Mouse (Mus musculus) lung, adult 2 months (tissue): ENCODE measurements around the gene Ska3. TPM values are rescaled to one million over a fixed set of nuclear protein-coding genes. Genes with fewer than 3 reads are reported as not detected.
A peak's percentile ranks its signal among the peaks of the same experiment; 100 is the strongest.
"Not testable (repeated sequence)": the region's sequence is repeated elsewhere in the genome, so short reads cannot be mapped to it uniquely, and the experiment has no call there.

Source experiments
- DNase-seq: peaks from one replicate; pipeline ENCODE4 v3.0.0; 2022
- H3K4me1 ChIP-seq: fragments of 200-500 bp; 2 replicates; pipeline ENCODE4 v1.6.1; 2011; ENCODE audit warnings: low read length; ENCODE audit not compliant: control insufficient read depth, insufficient read depth
- H3K4me3 ChIP-seq: fragments of 200-500 bp; replicated peaks from 2 replicates; pipeline ENCODE3; 2011; ENCODE audit warnings: low read depth, mild to moderate bottlenecking, control low read depth, low read length; ENCODE audit errors: extremely low read depth
- CTCF ChIP-seq: fragments of 200-500 bp; IDR thresholded peaks from 2 replicates; pipeline ENCODE4 v1.5.1; 2011; ENCODE audit warnings: mild to moderate bottlenecking, low read length, control low read depth; ENCODE audit not compliant: insufficient read depth
- POLR2A ChIP-seq: fragments of 200-500 bp; IDR thresholded peaks from 2 replicates; pipeline ENCODE4 v1.6.1; 2011; ENCODE audit warnings: low read depth, mild to moderate bottlenecking, control low read depth, low read length, borderline replicate concordance; ENCODE audit errors: extremely low read depth
- WGBS: fragments of 180-500 bp; shearing (Covaris S2); methylation state at CpG from one replicate; pipeline ENCODE4 v1.1.7; 2018; 5-methylcytosine and 5-hydroxymethylcytosine counted together
- polyA plus RNA-seq: library from polyadenylated mRNA; depleted of rRNA; stranded (reverse); fragments of >200 nt; gene quantifications from 2 replicates; pipeline ENCODE4 v1.2.3, GENCODE M21; 2012

Gene Ska3
- polyA plus RNA-seq, 1 experiment: 0.27 TPM

DNA sequence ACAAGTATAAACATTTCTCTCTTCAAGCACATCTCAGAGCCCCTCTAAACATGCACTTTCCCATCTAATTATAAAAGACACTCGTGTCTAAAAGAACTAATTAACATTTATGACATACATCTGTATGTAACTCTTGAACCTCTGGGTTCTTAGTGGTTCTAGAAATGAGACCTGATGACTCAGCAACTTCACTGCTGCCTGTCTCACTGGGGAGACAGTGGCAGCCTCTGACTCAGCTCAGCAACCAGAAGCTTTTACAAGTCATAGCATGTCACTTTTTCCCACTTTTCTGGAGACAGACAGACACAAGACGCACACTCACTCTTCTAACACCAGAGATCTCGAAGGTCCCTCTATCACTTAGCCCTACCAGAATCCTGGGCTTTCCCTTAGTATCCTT, 24.3 kb upstream of the Ska3 start:
- DNase-seq: no peak
- no peak for TF ChIP-seq POLR2A
- no peak for TF ChIP-seq CTCF
- 92% methylated on average over 3 of the region's 3 CpGs for WGBS
- no peak overlapping the region for H3K4me3 ChIP-seq
- no peaks in the 10 kb centered on the region for H3K4me1 ChIP-seq

DNA sequence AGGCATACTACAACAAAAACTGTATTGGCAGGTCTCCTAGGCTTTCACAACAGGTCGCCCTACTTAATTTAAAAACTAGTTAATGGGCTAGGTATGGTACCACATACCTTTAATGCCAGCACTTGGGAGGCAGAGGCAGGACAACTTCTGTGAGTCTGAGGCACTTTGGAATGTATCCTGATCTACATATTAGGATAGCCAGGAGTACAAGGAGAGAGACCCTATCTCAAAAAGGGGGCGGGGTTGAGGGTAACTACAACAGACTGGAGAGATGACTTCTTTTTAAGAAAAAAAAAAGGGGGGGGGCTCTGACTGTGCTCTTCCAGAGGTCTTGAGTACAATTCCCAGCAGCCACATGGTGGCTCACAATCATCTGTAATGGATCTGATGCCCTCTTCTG, 22.7 kb upstream of the Ska3 start:
- no peaks in the 10 kb centered on the region for H3K4me1 ChIP-seq
- 96% methylated on average over 2 of the region's 2 CpGs for WGBS
- no peak for TF ChIP-seq POLR2A
- no peak for TF ChIP-seq CTCF
- no peak overlapping the region for H3K4me3 ChIP-seq
- DNase-seq: no peak

DNA sequence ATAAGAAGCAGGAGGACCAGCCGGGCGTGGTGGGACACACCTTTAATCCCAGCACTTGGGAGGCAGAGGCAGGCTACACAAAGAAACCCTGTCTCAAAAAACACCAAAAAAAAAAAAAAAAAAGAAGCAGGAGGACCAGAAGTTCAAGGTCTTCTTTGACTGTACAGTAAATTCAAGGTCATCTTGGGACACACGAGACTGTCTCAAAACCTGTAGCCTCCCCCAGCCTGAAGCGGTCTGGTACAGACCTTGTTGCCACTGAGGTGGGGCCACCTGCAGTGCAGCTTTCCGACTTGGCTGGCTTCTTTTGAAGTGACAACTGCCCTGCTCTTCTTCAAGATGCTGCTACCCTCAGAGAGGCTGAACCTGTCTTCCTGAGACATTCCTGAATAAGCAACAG, 22.1 kb upstream of the Ska3 start:
- H3K4me1 ChIP-seq, H3K4me3 ChIP-seq, DNase-seq: not testable (repeated sequence)
- 87% methylated on average over 5 of the region's 5 CpGs for whole genome bisulfite sequencing

DNA sequence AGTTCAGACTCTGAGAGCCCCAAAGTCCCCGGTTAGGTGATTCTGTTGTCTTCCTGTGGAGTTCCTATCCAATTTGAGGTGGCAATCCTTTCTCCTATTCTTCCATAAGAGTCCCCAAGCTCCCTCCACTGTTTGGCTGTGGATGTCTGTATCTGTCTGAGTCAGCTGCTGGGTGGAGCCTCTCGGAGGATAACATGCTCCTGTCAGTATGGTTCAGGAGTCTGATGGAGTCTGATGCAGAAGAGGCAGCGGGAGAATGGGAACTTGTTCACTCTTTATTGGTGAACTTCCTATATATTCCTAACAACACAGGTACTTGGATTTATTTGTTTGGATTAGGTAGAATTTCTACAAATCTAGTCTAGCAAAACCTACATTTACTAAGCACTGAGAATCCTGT, 18.6 kb upstream of the Ska3 start:
- WGBS: 90% methylated on average over 3 of the region's 3 CpGs
- DNase-seq: no peak
- no peaks in the 10 kb centered on the region for H3K4me1 ChIP-seq
- no peak overlapping the region for H3K4me3 ChIP-seq
- TF ChIP-seq CTCF (no peak), POLR2A (no peak)

DNA sequence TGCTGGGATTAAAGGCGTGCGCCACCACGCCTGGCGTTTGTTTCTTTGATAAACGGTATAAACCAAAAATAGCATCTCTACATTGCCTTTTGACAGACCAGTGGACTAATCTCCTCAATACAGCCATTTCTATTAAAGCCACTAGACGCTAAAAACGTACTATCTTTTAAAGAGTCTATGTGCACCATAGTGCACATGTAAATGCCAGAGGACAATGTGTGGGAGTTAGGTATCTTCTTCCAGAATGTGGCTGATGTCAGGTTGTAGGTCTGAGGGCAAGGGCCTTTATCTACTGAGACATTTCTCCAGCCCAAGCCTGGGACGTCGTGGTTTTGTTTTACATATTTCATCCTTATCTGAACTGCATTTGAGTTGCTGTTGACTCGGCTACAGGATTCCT, 9.2 kb upstream of the Ska3 start:
- 81% methylated on average over 10 of the region's 10 CpGs for WGBS

DNA sequence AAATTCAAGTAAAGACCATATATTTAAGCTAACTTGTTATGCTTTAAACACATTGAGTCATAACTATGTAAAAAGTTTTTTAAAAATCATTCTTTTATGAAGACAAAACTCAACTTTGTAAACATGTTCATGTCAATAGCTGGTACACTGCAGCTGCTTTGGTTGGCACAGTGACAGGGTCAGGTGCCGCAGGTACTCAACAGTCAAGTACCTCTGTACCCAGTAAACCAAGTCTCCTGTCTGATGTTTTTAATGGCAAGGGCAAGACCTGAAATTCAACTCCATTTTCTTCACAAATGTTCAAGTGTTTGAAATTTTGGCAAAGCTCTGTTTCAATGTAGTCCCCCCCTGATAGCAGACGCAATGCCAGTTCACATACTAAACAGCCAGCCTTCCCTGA, 7.5 kb upstream of the Ska3 start:
- TF ChIP-seq POLR2A: no peak
- no peak for TF ChIP-seq CTCF
- 0 out of 2 replicates have a peak, but pooled peaks cover 2% of the 10 kb centered on the region for H3K4me1 ChIP-seq
- peak; percentile 33 for DNase-seq
- no peak overlapping the region for H3K4me3 ChIP-seq
- WGBS: 74% methylated on average over 2 of the region's 2 CpGs

More for the DNA sequence above, 9.2 kb upstream of the Ska3 start:
- no peak for DNase-seq
- H3K4me3 ChIP-seq: no peak overlapping the region
- no peak for TF ChIP-seq CTCF
- 0 out of 2 replicates have a peak, but pooled peaks cover 2% of the 10 kb centered on the region for H3K4me1 ChIP-seq

DNA sequence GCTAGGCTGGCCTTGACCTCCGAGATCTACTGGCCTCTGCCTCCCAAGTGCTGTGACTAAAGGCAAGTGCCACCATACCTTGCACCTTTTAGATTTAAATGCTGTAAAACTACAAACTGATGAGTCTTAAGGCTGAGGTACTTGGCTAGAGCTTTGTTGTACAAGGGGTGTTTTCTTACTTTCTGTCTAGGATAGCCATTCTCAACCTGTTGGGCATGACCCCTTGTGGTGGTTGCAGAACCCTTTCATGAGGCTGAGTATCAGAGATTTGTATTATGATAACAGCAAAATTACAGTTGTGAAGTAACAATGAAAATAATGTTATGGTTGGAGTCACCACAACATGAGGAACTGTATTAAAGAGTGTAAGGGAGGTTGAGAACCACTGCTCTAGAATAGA, 1.3 kb upstream of the Ska3 start:
- 49% methylated on average over 1 of the region's 1 CpGs for WGBS
- DNase-seq: no peak
- TF ChIP-seq POLR2A (no peak), CTCF (no peak)
- Histone ChIP-seq H3K4me1 (peaks cover 8% of the 10 kb centered on the region), H3K4me3 (no peak overlapping the region)

DNA sequence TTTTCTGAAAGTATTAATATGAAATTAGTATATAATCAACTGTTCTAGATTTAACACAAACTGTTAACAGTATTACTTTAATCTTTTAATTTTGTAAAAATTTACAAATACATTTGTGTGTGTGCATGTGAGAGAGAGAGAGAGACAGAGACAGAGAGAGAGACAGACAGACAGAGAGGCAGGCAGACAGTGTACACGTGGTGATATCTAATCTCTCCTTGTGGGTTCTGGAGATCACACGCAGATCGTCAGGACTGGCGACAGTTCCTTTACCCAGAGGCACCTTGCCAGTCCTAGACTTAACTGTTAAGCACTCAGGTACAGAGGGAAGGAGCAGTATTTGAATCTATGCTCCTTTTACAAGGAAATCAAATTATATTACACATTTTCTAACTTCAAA, 5.1 kb downstream of the Ska3 start:
- 66% methylated on average over 4 of the region's 4 CpGs for WGBS
- no peak for TF ChIP-seq CTCF
- TF ChIP-seq POLR2A: no peak
- no peak for DNase-seq
- no peaks in the 10 kb centered on the region; the same call in 1 of the 2 replicates for H3K4me1 ChIP-seq
- no peak overlapping the region for H3K4me3 ChIP-seq

DNA sequence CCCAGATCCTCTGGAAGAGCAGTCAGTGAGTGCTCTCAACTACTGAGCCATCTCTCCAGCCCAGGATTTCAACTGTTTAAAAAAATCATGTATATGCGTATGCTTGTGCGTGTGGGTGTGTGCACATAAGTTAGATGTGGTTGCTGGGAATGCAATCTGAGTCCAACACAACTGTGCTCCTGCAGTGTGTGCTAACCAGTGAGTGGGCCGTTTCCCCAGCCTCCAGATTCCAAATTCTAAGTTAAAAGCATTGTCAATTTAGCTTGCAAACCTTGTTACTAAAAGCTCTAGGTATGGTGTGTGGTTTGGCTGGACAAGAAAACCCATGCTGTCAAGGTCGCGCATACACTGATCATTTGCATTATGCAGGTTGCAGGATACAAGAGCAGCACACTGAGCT, 14.1 kb downstream of the Ska3 start:
- no peak for DNase-seq
- TF ChIP-seq POLR2A (no peak), CTCF (no peak)
- H3K4me1 ChIP-seq: no peaks in the 10 kb centered on the region; the same call in 1 of the 2 replicates
- 97% methylated on average over 5 of the region's 5 CpGs for WGBS
- H3K4me3 ChIP-seq: no peak overlapping the region

DNA sequence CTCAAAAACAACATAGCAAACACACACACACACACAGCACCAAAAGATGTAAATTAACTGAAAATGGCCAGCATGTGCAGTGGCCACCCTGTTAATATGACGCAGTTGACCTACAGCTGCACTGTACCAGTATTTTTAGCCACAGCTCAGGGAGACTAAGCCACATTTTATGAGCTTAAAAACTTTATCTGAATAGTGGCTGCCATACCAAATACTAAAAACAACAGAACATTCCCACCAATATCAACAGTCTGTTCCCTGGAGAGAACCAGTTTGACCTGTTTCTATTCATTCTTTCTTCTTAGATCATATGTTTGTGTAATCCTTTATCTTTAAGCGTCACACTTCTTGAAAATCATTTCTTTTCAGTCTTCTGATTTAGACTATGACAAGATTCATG, 15.1 kb downstream of the Ska3 start:
- no peak for DNase-seq
- 79% methylated on average over 2 of the region's 2 CpGs for WGBS
- Histone ChIP-seq H3K4me1 (no peaks in the 10 kb centered on the region; the same call in 1 of the 2 replicates), H3K4me3 (no peak overlapping the region)
- TF ChIP-seq POLR2A (no peak), CTCF (no peak)

DNA sequence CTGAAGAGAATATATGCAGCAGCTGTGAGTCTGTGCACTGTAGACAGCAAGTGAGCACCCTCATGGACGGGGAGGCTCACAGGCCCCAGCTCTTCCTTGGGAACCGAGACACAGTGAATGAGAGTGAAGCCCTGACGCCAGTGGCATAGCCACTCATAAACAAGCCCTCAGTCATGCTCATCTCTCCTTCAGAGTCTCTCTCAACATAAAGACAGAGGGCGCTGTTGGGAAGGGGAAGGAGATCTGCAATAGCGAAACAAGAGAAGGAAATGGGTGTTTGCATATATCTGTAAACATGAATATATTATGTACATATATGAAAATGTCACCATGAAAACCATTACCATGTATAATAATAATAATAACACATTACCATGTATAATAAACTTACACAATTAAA, 17.4 kb downstream of the Ska3 start:
- TF ChIP-seq CTCF (no peak), POLR2A (no peak)
- H3K4me3 ChIP-seq: no peak overlapping the region
- no peaks in the 10 kb centered on the region; the same call in 1 of the 2 replicates for H3K4me1 ChIP-seq
- 43% methylated on average over 5 of the region's 5 CpGs for WGBS
- no peak for DNase-seq
